Mouse (Mus musculus) lung, adult 2 months (tissue): ENCODE data around the gene Tuba4a. TPM values are rescaled to one million over a fixed set of nuclear protein-coding genes. Genes with fewer than 3 reads are reported as not detected.

ENCODE experiments used
- DNase-seq: peaks from one replicate; pipeline ENCODE4 v3.0.0; 2022
- H3K4me1 ChIP-seq: fragments of 200-500 bp; 2 replicates; pipeline ENCODE4 v1.6.1; 2011; ENCODE audit warnings: low read length; ENCODE audit not compliant: control insufficient read depth, insufficient read depth
- H3K4me3 ChIP-seq: fragments of 200-500 bp; replicated peaks from 2 replicates; pipeline ENCODE3; 2011; ENCODE audit warnings: low read depth, mild to moderate bottlenecking, control low read depth, low read length; ENCODE audit errors: extremely low read depth
- CTCF ChIP-seq: fragments of 200-500 bp; IDR thresholded peaks from 2 replicates; pipeline ENCODE4 v1.5.1; 2011; ENCODE audit warnings: mild to moderate bottlenecking, low read length, control low read depth; ENCODE audit not compliant: insufficient read depth
- POLR2A ChIP-seq: fragments of 200-500 bp; IDR thresholded peaks from 2 replicates; pipeline ENCODE4 v1.6.1; 2011; ENCODE audit warnings: low read depth, mild to moderate bottlenecking, control low read depth, low read length, borderline replicate concordance; ENCODE audit errors: extremely low read depth
- WGBS: fragments of 180-500 bp; shearing (Covaris S2); methylation state at CpG from one replicate; pipeline ENCODE4 v1.1.7; 2018; 5-methylcytosine and 5-hydroxymethylcytosine counted together
- polyA plus RNA-seq: library from polyadenylated mRNA; depleted of rRNA; stranded (reverse); fragments of >200 nt; gene quantifications from 2 replicates; pipeline ENCODE4 v1.2.3, GENCODE M21; 2012

The Tuba4a gene
- polyA plus RNA-seq, 1 experiment: 103 TPM

- under 1% methylated on average over 19 of the region's 19 CpGs for whole genome bisulfite sequencing
- no peak for DNase-seq
- TF ChIP-seq POLR2A (peak; percentile 30; the same call in 1 of the 2 replicates), CTCF (no peak)
- Histone ChIP-seq H3K4me3 (peak overlapping the region; percentile 99), H3K4me1 (peaks cover 12% of the 10 kb centered on the region)
Observed at GRCm38 (mm10) chr1:75192452-75192851, 27.2 kb downstream of the Tuba4a start.

GRCm38 (mm10) chr1:75191622-75192402, 27.9 kb downstream of the Tuba4a start, which contains the start of the genes Ankzf1 and Atg9a:
Gene Ankzf1 (plus strand): TSS chr1:75192151.
Gene Atg9a (minus strand): TSS chr1:75192196.
- peaks cover 12% of the 10 kb centered on the region for H3K4me1 ChIP-seq
- peak; percentile 91 for DNase-seq
- H3K4me3 ChIP-seq: peak within 1 kb of the TSS; percentile 99
- TF ChIP-seq CTCF (0 out of 2 replicates have a peak, but pooled peaks have one; percentile 3), POLR2A (peak; percentile 84; the same call in 1 of the 2 replicates)
- 1% methylated on average over 56 of the region's 56 CpGs for WGBS

GRCm38 (mm10) chr1:75191258-75191621, 28.4 kb downstream of the Tuba4a start:
- TF ChIP-seq CTCF: no peak
- no peak for TF ChIP-seq POLR2A
- Histone ChIP-seq H3K4me3 (peak overlapping the region; percentile 97), H3K4me1 (peaks cover 12% of the 10 kb centered on the region)
- peak; percentile 44 for DNase-seq
- WGBS: 40% methylated on average over 5 of the region's 5 CpGs

- TF ChIP-seq CTCF (no peak), POLR2A (no peak)
- H3K4me1 ChIP-seq: peaks cover 12% of the 10 kb centered on the region
- 41% methylated on average over 2 of the region's 2 CpGs for WGBS
Observed at GRCm38 (mm10) chr1:75190577-75190976, 29.1 kb downstream of the Tuba4a start.

GRCm38 (mm10) chr1:75187914-75188483, 31.7 kb downstream of the Tuba4a start:
- Histone ChIP-seq H3K4me1 (peaks cover 8% of the 10 kb centered on the region), H3K4me3 (no peak overlapping the region)
- 74% methylated on average over 2 of the region's 2 CpGs for WGBS
- DNase-seq: no peak
- TF ChIP-seq CTCF: no peak
- TF ChIP-seq POLR2A: no peak

More at GRCm38 (mm10) chr1:75190577-75190976, 29.1 kb downstream of the Tuba4a start:
- DNase-seq: no peak
- no peak overlapping the region for H3K4me3 ChIP-seq

GRCm38 (mm10) chr1:75187126-75187525, 32.5 kb downstream of the Tuba4a start:
- Histone ChIP-seq H3K4me1 (peaks cover 8% of the 10 kb centered on the region), H3K4me3 (no peak overlapping the region)
- TF ChIP-seq POLR2A (no peak), CTCF (no peak)
- no peak for DNase-seq

GRCm38 (mm10) chr1:75185495-75185894, 34.2 kb downstream of the Tuba4a start:
- TF ChIP-seq CTCF (no peak), POLR2A (no peak)
- whole genome bisulfite sequencing: 94% methylated on average over 11 of the region's 11 CpGs
- Histone ChIP-seq H3K4me1 (0 out of 2 replicates have a peak, but pooled peaks cover 2% of the 10 kb centered on the region), H3K4me3 (no peak overlapping the region)
- no peak for DNase-seq

- Histone ChIP-seq H3K4me3 (no peak overlapping the region), H3K4me1 (peaks cover 6% of the 10 kb centered on the region; the same call in 1 of the 2 replicates)
- no peak for DNase-seq
- WGBS: 71% methylated on average over 4 of the region's 4 CpGs
- TF ChIP-seq CTCF (0 out of 2 replicates have a peak, but pooled peaks have one; percentile 8), POLR2A (no peak)
Observed at GRCm38 (mm10) chr1:75182160-75182559, 37.5 kb downstream of the Tuba4a start.

GRCm38 (mm10) chr1:75181377-75181870, 38.2 kb downstream of the Tuba4a start:
- WGBS: 80% methylated on average over 4 of the region's 4 CpGs
- Histone ChIP-seq H3K4me3 (no peak overlapping the region), H3K4me1 (peaks cover 6% of the 10 kb centered on the region; the same call in 1 of the 2 replicates)
- no peak for DNase-seq
- TF ChIP-seq POLR2A (no peak), CTCF (no peak)
